Mouse (Mus musculus) liver, postnatal 0 days (tissue): ENCODE data around the gene Trim7. TPM values are rescaled to one million over a fixed set of nuclear protein-coding genes. Genes with fewer than 3 reads are reported as not detected.
"Not testable (repeated sequence)": the region's sequence is repeated elsewhere in the genome, so short reads cannot be mapped to it uniquely, and the experiment has no call there.

ENCODE experiments used
- ATAC-seq: fragments of 200-750 bp; cut with Nextera tagmentation; 2 replicates; pipeline ENCODE4 v1.8.0; 2017; ENCODE audit warnings: mild to moderate bottlenecking, moderate library complexity
- DNase-seq: peaks from one replicate; pipeline ENCODE4 v3.0.0-alpha.2; 2016
- H3K27ac ChIP-seq: fragments of 300-500 bp; sonication (generic); 2 replicates; pipeline ENCODE4 v1.5.1; 2014; ENCODE audit warnings: antibody characterized with exemption, moderate library complexity, mild to moderate bottlenecking, low read depth
- H3K27me3 ChIP-seq: fragments of 300-500 bp; sonication (generic); 2 replicates; pipeline ENCODE4 v1.6.1; 2014; ENCODE audit warnings: low read length, control low read depth, mixed read lengths; ENCODE audit not compliant: insufficient read depth
- H3K36me3 ChIP-seq: fragments of 300-500 bp; sonication (generic); replicated peaks from 2 replicates; pipeline ENCODE4 v1.6.1; 2014; ENCODE audit warnings: mild to moderate bottlenecking, control low read depth, low read length, moderate library complexity, mixed read lengths; ENCODE audit not compliant: insufficient read depth
- H3K4me1 ChIP-seq: fragments of 300-500 bp; sonication (generic); 2 replicates; pipeline ENCODE4 v1.6.1; 2014; ENCODE audit warnings: antibody characterized with exemption, mild to moderate bottlenecking, control low read depth; ENCODE audit not compliant: insufficient read depth
- H3K4me2 ChIP-seq: fragments of 300-500 bp; sonication (generic); 2 replicates; pipeline ENCODE4 v1.6.1; 2014; ENCODE audit warnings: low read depth, mild to moderate bottlenecking, low read length, moderate library complexity, mixed read lengths
- H3K4me3 ChIP-seq: fragments of 300-500 bp; sonication (generic); 2 replicates; pipeline ENCODE4 v1.5.1; 2014; ENCODE audit warnings: low read depth, low read length
- H3K9ac ChIP-seq: fragments of 300-500 bp; sonication (generic); replicated peaks from 2 replicates; pipeline ENCODE4 v1.6.1; 2014; ENCODE audit warnings: mild to moderate bottlenecking, moderate library complexity
- H3K9me3 ChIP-seq: fragments of 300-500 bp; sonication (generic); 2 replicates; pipeline ENCODE4 v1.6.1; 2016; ENCODE audit warnings: mild to moderate bottlenecking, control low read depth, low read length, mixed read lengths
- CTCF ChIP-seq: sonication (generic); IDR thresholded peaks from 2 replicates; pipeline ENCODE4 v1.5.1; 2016; ENCODE audit warnings: antibody characterized with exemption, low read depth
- EP300 ChIP-seq: IDR thresholded peaks from 2 replicates; pipeline ENCODE4 v1.6.1; 2016; ENCODE audit warnings: antibody characterized with exemption, low read depth, mild to moderate bottlenecking
- whole genome bisulfite sequencing: fragments of 180-500 bp; shearing (Covaris S2); extraction: QIAGEN DNeasy Blood & Tissue Kit; methylation state at CpG from one replicate; pipeline ENCODE4 v1.1.7; 2014; ENCODE audit not compliant: insufficient replicate concordance; 5-methylcytosine and 5-hydroxymethylcytosine counted together
- polyA plus RNA-seq: library from polyadenylated mRNA; unstranded; fragments of >200 nt; fragmentation: Nextera tagmentation; extraction: Ambion mirVana; gene quantifications from 2 replicates; pipeline ENCODE4 v1.2.1, GENCODE M21; 2015

The Trim7 gene
- polyA plus RNA-seq, 1 experiment from 2014 or later, result 0.48 TPM

- no peak for DNase-seq
- WGBS, result 71% methylated on average over 4 of the region's 4 CpGs
- H3K36me3 ChIP-seq, result no peaks in the 10 kb centered on the region
- no peak overlapping the region for H3K4me3 ChIP-seq
- ATAC-seq, result no peak
- no peak overlapping the region for H3K4me2 ChIP-seq
- no peak overlapping the region for H3K27ac ChIP-seq
- no peaks in the 10 kb centered on the region for H3K9me3 ChIP-seq
- TF ChIP-seq CTCF (no peak), EP300 (no peak)
- no peak overlapping the region for H3K9ac ChIP-seq
- 0 out of 2 replicates have a peak, but pooled peaks cover under 1% of the 10 kb centered on the region for H3K27me3 ChIP-seq
- H3K4me1 ChIP-seq, result peaks cover 12% of the 10 kb centered on the region
Observed at GRCm38 (mm10) chr11:48842378-48842792, 16.4 kb downstream of the Trim7 start.

GRCm38 (mm10) chr11:48843202-48843601 is 17.3 kb downstream of the Trim7 start:
- ATAC-seq, result no peak
- WGBS, result 78% methylated on average over 11 of the region's 11 CpGs
- DNase-seq, result no peak

GRCm38 (mm10) chr11:48844309-48844708 is 18.4 kb downstream of the Trim7 start:
- Histone ChIP-seq H3K27me3 (no peaks in the 10 kb centered on the region), H3K27ac (no peak overlapping the region), H3K4me2 (no peak overlapping the region), H3K4me1 (no peaks in the 10 kb centered on the region), H3K36me3 (no peaks in the 10 kb centered on the region), H3K4me3 (no peak overlapping the region), H3K9ac (no peak overlapping the region), H3K9me3 (no peaks in the 10 kb centered on the region)
- WGBS, result 72% methylated on average over 6 of the region's 6 CpGs
- ATAC-seq (no peak), DNase-seq (no peak)
- TF ChIP-seq CTCF (no peak), EP300 (no peak)

More at GRCm38 (mm10) chr11:48843202-48843601, 17.3 kb downstream of the Trim7 start:
- Histone ChIP-seq H3K4me1 (peaks cover 4% of the 10 kb centered on the region), H3K27ac (no peak overlapping the region), H3K9me3 (no peaks in the 10 kb centered on the region), H3K27me3 (no peaks in the 10 kb centered on the region), H3K4me3 (no peak overlapping the region), H3K36me3 (no peaks in the 10 kb centered on the region), H3K9ac (no peak overlapping the region), H3K4me2 (no peak overlapping the region)
- no peak for TF ChIP-seq CTCF
- no peak for TF ChIP-seq EP300

GRCm38 (mm10) chr11:48845244-48845815 is 19.4 kb downstream of the Trim7 start:
- no peak for ATAC-seq
- no peaks in the 10 kb centered on the region for H3K9me3 ChIP-seq

GRCm38 (mm10) chr11:48846362-48846761 is 20.4 kb downstream of the Trim7 start:
- 72% methylated on average over 2 of the region's 2 CpGs for WGBS
- H3K36me3 ChIP-seq, result not testable (repeated sequence)

More at GRCm38 (mm10) chr11:48845244-48845815, 19.4 kb downstream of the Trim7 start:
- no peak for TF ChIP-seq CTCF
- no peak for TF ChIP-seq EP300
- H3K4me1 ChIP-seq, result no peaks in the 10 kb centered on the region
- H3K27me3 ChIP-seq, result no peaks in the 10 kb centered on the region
- no peaks in the 10 kb centered on the region for H3K36me3 ChIP-seq
- DNase-seq, result no peak
- no peak overlapping the region for H3K4me2 ChIP-seq
- H3K4me3 ChIP-seq, result no peak overlapping the region
- H3K9ac ChIP-seq, result no peak overlapping the region
- 48% methylated on average over 13 of the region's 13 CpGs for WGBS
- no peak overlapping the region for H3K27ac ChIP-seq

GRCm38 (mm10) chr11:48846881-48847280 is 20.9 kb downstream of the Trim7 start:
- no peaks in the 10 kb centered on the region for H3K27me3 ChIP-seq
- H3K36me3 ChIP-seq, result no peaks in the 10 kb centered on the region
- 63% methylated on average over 5 of the region's 5 CpGs for WGBS
- no peak for TF ChIP-seq CTCF
- no peak for TF ChIP-seq EP300
- no peak overlapping the region for H3K9ac ChIP-seq
- ATAC-seq (no peak), DNase-seq (no peak)
- no peak overlapping the region for H3K4me3 ChIP-seq
- H3K27ac ChIP-seq, result no peak overlapping the region
- no peaks in the 10 kb centered on the region for H3K4me1 ChIP-seq
- no peaks in the 10 kb centered on the region for H3K9me3 ChIP-seq
- H3K4me2 ChIP-seq, result no peak overlapping the region

More at GRCm38 (mm10) chr11:48846362-48846761, 20.4 kb downstream of the Trim7 start:
- DNase-seq, H3K27ac ChIP-seq, H3K27me3 ChIP-seq, H3K4me2 ChIP-seq, H3K4me3 ChIP-seq, H3K4me1 ChIP-seq, H3K9me3 ChIP-seq, ATAC-seq, H3K9ac ChIP-seq: not testable (repeated sequence)
